Mouse (Mus musculus): ENCODE measurements at regions not wholly inside any gene's neighbourhood (a gene's known extent, or its start where the extent isn't known, plus 50 kb on each side); places are given as distances from the start of the nearest gene placed in this dataset.

DNA sequence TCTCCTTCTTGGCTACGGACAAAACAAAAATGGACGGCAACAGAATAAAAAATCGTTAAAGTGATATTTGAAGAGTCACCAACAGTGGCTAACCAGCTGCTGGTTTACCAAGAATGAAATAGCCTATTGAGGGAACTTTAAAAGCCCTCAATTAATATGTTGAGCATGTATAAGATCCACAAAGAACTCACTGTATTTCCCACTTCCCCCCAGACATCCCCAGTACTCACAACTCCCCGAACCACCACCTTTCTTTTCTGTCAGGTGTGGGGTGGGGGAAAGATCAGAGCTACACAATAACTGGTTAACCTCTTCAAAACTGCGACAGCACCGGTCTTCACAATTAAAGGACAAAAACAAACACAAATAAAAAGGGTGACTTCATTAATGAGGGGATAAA is 245.5 kb upstream of the Pmfbp1 start:
- Histone ChIP-seq H3K36me3 (no peaks in the 10 kb centered on the region), H3K4me1 (0 out of 2 replicates have a peak, but pooled peaks cover 6% of the 10 kb centered on the region), H3K27me3 (no peaks in the 10 kb centered on the region), H3K27ac (no peak overlapping the region), H3K4me2 (no peak overlapping the region), H3K9ac (no peak overlapping the region), H3K4me3 (no peak overlapping the region), H3K9me3 (no peaks in the 10 kb centered on the region)
- ATAC-seq (ENCODE audit: insufficient number of reproducible peaks, insufficient read depth, low FRiP score, low TSS enrichment, low read depth), result no peak
- 81% methylated on average over 6 of the region's 6 CpGs for WGBS

DNA sequence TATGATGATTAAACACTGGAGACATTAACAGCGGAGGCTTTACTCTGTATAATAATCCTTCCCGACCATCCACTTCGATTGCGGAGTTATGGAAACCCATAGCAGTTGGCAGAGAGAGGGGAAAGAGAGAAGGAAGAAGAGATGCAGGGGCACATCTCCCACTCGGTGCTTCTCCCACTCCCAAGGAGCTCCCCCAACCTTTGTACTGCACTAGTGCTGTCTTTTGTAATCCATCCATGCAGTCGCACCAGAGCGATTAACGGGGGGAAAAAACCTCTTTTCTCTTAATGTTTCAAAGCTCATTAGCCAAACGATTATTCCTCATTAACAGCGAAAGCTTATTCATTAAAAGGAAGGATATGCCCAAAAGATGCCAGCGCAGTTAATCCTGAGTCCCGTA is 244.6 kb upstream of the Pmfbp1 start:
- H3K4me1 ChIP-seq, result 0 out of 2 replicates have a peak, but pooled peaks cover 6% of the 10 kb centered on the region
- no peak for ATAC-seq (ENCODE audit: insufficient number of reproducible peaks, insufficient read depth, low FRiP score, low TSS enrichment, low read depth)
- 89% methylated on average over 12 of the region's 12 CpGs for WGBS
- H3K36me3 ChIP-seq, result no peaks in the 10 kb centered on the region
- no peaks in the 10 kb centered on the region for H3K27me3 ChIP-seq
- no peak overlapping the region for H3K4me2 ChIP-seq
- no peak overlapping the region for H3K4me3 ChIP-seq
- no peak overlapping the region for H3K27ac ChIP-seq
- no peak overlapping the region for H3K9ac ChIP-seq
- H3K9me3 ChIP-seq, result no peaks in the 10 kb centered on the region

DNA sequence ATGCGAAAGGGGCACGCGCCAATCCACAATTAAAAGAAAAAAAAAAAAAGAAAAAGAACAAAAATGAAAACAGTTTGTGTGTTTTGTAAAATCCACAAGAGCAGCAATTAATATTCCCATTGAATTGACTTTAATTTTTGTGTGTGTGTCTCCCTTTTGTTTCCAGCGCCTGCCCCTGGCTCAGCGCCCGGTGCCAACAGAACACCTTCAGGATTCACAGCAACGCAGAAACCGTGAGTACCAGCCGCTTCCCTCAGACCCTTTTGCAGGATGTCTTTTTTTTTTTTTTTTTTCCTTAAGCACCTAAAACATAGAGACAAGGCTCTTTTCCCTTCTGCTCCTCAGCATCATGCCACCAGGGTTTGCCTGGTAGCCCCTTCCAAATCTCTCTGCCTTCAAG is 244.1 kb upstream of the Pmfbp1 start:
- H3K9me3 ChIP-seq, result no peaks in the 10 kb centered on the region
- ATAC-seq (ENCODE audit: insufficient number of reproducible peaks, insufficient read depth, low FRiP score, low TSS enrichment, low read depth), result no peak
- H3K4me3 ChIP-seq, result no peak overlapping the region
- H3K9ac ChIP-seq, result no peak overlapping the region
- no peaks in the 10 kb centered on the region for H3K36me3 ChIP-seq
- no peak overlapping the region for H3K4me2 ChIP-seq
- H3K4me1 ChIP-seq, result 0 out of 2 replicates have a peak, but pooled peaks cover 6% of the 10 kb centered on the region
- no peaks in the 10 kb centered on the region for H3K27me3 ChIP-seq
- 87% methylated on average over 9 of the region's 9 CpGs for WGBS
- H3K27ac ChIP-seq, result no peak overlapping the region

DNA sequence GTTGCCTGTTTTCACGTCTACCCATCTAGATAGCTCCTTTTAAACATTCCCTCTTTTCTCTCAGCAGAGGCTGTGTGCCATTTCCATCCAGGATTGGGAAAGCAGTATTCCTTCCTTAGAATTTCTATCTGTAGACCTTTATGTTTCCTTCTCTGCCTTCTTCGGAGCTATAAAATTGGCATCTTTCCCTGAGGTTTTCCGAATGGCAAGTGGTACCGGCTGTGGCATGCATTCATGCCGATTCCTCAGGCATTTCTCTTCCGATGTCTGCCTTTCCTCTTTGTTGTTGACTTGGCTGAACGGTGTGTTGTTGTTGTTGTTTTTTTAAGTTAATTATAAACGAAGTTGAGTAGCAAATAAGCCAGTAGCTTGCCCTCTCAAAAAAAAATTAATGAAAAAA is 243.3 kb upstream of the Pmfbp1 start:
- WGBS, result 69% methylated on average over 8 of the region's 8 CpGs
- 0 out of 2 replicates have a peak, but pooled peaks cover 6% of the 10 kb centered on the region for H3K4me1 ChIP-seq
- H3K4me2 ChIP-seq, result no peak overlapping the region
- H3K27me3 ChIP-seq, result no peaks in the 10 kb centered on the region
- H3K9ac ChIP-seq, result no peak overlapping the region
- no peaks in the 10 kb centered on the region for H3K36me3 ChIP-seq
- no peak overlapping the region for H3K27ac ChIP-seq
- H3K9me3 ChIP-seq, result peaks cover 5% of the 10 kb centered on the region; the same call in 1 of the 2 replicates
- ATAC-seq (ENCODE audit: insufficient number of reproducible peaks, insufficient read depth, low FRiP score, low TSS enrichment, low read depth), result no peak
- H3K4me3 ChIP-seq, result no peak overlapping the region

DNA sequence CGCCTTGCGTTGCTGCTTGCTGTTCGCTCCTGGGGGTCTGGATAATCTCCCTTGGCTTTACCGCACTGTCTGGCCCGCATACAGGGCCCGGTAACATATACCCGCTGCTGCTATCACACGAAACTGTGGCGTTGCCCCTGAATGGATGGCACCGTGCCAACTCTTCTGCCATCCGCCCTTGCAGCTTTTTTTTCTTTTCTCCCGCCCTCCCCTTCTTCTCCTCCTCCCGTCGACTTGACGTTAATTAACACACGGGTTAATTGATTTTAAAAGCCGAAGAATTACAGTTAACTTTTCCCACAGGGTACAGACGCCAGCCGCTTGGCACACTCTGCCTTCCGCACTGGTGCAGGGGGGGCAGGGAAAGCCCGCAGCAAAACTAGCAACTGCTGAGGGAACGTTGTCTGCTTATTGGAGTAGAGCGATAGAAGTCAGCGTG is 242.4 kb upstream of the Pmfbp1 start:
- H3K9ac ChIP-seq, result no peak overlapping the region
- ATAC-seq (ENCODE audit: insufficient number of reproducible peaks, insufficient read depth, low FRiP score, low TSS enrichment, low read depth), result no peak
- no peak overlapping the region; the same call in 1 of the 2 replicates for H3K4me3 ChIP-seq

DNA sequence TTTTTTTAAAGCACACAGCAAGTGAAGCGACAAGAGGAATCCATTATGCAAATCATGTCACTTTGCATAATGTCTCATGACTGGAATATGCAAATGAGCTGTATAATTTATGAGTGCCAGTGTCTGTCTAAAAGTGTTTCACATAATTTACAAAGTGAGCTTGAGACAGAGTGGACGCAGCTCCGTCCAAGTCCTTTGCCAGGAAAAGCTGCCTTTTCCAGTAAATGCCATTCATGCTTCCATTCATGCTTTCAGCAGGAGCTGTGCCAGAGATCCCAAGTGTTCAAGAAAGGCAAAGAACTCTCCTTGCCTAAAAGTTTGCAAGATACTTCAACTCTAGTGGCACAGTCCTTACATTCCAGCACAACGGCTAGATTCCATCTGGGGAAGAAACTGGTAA is 241.4 kb upstream of the Pmfbp1 start:
- Histone ChIP-seq H3K4me3 (no peak overlapping the region), H3K4me1 (0 out of 2 replicates have a peak, but pooled peaks cover 6% of the 10 kb centered on the region), H3K36me3 (no peaks in the 10 kb centered on the region), H3K4me2 (no peak overlapping the region), H3K9ac (no peak overlapping the region), H3K27me3 (no peaks in the 10 kb centered on the region), H3K27ac (no peak overlapping the region), H3K9me3 (peaks cover 5% of the 10 kb centered on the region; the same call in 1 of the 2 replicates)
- 70% methylated on average over 4 of the region's 4 CpGs for WGBS
- ATAC-seq (ENCODE audit: insufficient number of reproducible peaks, insufficient read depth, low FRiP score, low TSS enrichment, low read depth), result no peak

More for the DNA sequence above, 242.4 kb upstream of the Pmfbp1 start:
- peaks cover 5% of the 10 kb centered on the region; the same call in 1 of the 2 replicates for H3K9me3 ChIP-seq
- no peak overlapping the region for H3K27ac ChIP-seq
- WGBS, result 78% methylated on average over 24 of the region's 24 CpGs
- peak overlapping the region; percentile 27 for H3K4me2 ChIP-seq
- no peaks in the 10 kb centered on the region for H3K36me3 ChIP-seq
- 0 out of 2 replicates have a peak, but pooled peaks cover 6% of the 10 kb centered on the region for H3K4me1 ChIP-seq
- no peaks in the 10 kb centered on the region for H3K27me3 ChIP-seq

DNA sequence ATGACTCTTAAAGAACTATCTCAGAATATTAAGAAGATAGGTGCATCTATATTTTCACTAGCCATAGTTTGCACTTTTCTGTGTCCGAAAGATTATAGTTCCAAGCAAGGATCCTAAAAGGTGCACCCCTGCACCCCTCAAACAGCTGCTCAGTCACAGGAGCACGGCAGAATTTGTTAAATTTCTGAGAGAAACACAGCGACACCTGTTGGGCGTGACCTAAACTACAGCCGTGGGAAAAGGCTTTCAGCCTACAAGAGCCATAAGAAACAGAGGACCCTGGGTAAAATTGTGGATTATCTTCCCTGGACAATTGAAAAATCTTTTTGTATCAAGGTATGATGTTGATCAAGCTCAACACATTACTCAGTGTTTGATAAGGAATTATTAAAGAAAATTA is 214.7 kb upstream of the Pmfbp1 start:
- H3K27ac ChIP-seq, result no peak overlapping the region
- no peaks in the 10 kb centered on the region for H3K9me3 ChIP-seq
- no peaks in the 10 kb centered on the region for H3K36me3 ChIP-seq
- no peaks in the 10 kb centered on the region for H3K27me3 ChIP-seq
- ATAC-seq (ENCODE audit: insufficient number of reproducible peaks, insufficient read depth, low FRiP score, low TSS enrichment, low read depth), result no peak
- 12% methylated on average over 5 of the region's 5 CpGs for WGBS
- H3K4me1 ChIP-seq, result no peaks in the 10 kb centered on the region
- H3K4me2 ChIP-seq, result no peak overlapping the region
- no peak overlapping the region for H3K9ac ChIP-seq
- no peak overlapping the region for H3K4me3 ChIP-seq

DNA sequence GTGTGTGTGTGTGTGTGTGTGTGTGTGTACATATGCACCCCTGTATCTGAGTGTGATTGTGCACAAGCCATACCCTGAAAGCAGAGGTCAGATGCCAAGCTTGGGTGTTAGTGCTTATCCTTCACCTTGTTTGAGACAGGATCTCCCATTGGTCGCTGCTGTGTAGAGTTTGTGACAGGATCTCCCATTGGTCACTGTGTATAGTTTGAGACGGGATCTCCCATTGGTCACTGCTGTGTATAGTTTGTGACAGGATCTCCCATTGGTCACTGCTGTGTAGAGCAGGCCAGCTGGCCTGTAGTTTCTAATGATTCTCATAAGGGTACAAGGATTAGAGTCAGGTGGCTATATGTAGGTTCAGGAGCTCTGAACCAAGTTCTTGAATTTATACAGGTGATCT is 213.3 kb upstream of the Pmfbp1 start:
- no peak overlapping the region for H3K4me2 ChIP-seq
- H3K9ac ChIP-seq, result no peak overlapping the region
- no peak overlapping the region for H3K27ac ChIP-seq
- H3K4me1 ChIP-seq, result no peaks in the 10 kb centered on the region
- ATAC-seq (ENCODE audit: insufficient number of reproducible peaks, insufficient read depth, low FRiP score, low TSS enrichment, low read depth), result no peak
- no peak overlapping the region for H3K4me3 ChIP-seq
- 85% methylated on average over 2 of the region's 2 CpGs for WGBS
- no peaks in the 10 kb centered on the region for H3K9me3 ChIP-seq
- no peaks in the 10 kb centered on the region for H3K27me3 ChIP-seq
- H3K36me3 ChIP-seq, result no peaks in the 10 kb centered on the region

DNA sequence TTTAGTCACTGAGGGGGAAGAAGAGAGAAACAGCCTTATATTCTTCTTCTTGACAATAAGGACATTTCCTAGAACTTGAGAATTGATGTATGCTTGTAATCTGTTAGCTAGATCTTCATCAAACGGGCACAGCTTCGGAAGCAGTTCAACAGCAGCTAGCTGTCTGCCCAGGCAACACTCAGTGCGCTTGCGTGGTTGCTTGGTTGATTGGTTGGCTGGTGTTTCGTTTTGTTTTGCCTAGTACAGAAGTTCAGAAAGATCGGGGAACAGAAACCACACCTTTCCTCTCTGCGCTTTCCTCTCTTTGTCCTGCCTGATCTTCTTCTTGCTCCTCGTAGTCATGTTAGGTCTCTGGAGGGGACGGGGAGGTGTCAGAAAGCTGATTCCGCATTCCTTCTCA is 212.2 kb upstream of the Pmfbp1 start:
- no peak overlapping the region for H3K9ac ChIP-seq
- H3K36me3 ChIP-seq, result no peaks in the 10 kb centered on the region
- 80% methylated on average over 10 of the region's 10 CpGs for WGBS
- H3K9me3 ChIP-seq, result no peaks in the 10 kb centered on the region
- H3K27me3 ChIP-seq, result no peaks in the 10 kb centered on the region
- no peak for ATAC-seq (ENCODE audit: insufficient number of reproducible peaks, insufficient read depth, low FRiP score, low TSS enrichment, low read depth)
- no peak overlapping the region for H3K4me2 ChIP-seq
- no peak overlapping the region for H3K4me3 ChIP-seq
- no peak overlapping the region for H3K27ac ChIP-seq
- H3K4me1 ChIP-seq, result no peaks in the 10 kb centered on the region

DNA sequence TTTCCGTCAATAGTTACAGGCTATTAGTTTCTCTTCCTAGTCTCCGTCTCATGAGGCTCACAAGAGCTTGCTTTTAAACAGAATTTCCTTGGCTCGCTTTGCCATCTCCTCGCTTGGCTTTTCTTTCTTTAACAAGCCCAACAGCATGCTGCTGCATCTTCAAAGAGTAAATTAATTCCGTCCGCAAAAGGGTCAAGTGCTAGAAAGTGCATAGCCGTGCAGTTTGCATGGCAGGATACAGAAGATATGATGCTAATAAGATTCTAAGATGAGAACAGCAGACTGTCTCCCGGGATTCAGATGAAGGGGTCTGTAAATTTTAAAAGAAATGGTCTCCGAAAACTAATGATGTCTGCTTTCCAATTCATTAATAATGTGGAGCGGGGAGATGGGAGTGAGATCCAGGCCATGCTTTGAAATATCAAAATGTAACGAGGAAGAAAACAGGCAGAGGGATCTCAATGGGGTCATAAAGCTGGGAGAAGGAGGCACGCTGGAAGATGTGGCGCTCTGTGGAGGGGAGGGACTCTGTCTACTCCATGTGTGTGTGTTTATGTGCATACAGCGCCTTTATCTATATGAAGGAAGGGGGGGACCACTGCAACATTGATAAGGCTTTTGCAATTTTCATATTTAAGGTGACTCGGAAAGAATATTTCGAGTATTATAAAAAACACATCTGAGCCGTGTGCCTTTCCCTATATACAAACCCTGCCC is 183.0 kb upstream of the Pmfbp1 start:
- no peak overlapping the region for H3K27ac ChIP-seq
- peaks cover 21% of the 10 kb centered on the region; the same call in 1 of the 2 replicates for H3K4me1 ChIP-seq
- WGBS, result 64% methylated on average over 17 of the region's 17 CpGs
- H3K9ac ChIP-seq, result no peak overlapping the region
- no peaks in the 10 kb centered on the region for H3K36me3 ChIP-seq
- no peak overlapping the region for H3K4me3 ChIP-seq
- H3K27me3 ChIP-seq, result no peaks in the 10 kb centered on the region
- H3K9me3 ChIP-seq, result no peaks in the 10 kb centered on the region
- no peak for ATAC-seq (ENCODE audit: insufficient number of reproducible peaks, insufficient read depth, low FRiP score, low TSS enrichment, low read depth)
- no peak overlapping the region for H3K4me2 ChIP-seq

DNA sequence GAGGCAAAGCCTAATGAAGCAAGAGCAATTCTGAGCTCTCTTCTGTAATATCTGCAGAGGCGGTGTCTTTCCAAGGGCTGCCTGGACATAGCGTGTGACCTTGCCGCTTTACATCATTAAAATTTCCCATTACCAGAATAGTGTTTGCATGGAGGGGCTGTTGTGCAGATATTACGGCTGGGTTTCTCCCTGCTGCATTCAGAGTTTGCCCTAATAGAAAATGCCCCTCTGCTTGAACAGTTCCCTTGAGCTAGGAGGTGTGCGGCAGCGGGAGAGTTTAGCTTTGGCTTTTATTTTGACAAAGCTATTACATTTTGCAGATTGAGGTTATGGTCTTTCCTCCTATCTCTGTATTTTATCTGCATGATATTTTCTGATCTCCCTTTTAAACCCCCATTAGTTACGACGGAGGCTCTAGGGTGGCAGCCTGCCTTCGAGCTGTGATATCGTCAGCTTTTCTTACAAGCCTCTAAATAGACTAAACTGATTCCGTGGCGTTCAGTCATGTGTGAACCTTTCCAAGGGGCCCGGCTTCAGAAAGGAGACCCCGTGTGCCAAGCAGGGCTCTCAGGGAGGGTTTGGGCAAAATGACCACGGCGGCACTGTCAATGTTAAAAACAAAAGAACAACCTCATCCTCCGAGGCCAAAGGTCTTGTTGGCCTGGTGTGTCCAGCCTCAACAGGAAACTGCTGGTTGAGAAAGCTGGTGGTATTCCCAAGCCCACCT is 182.2 kb upstream of the Pmfbp1 start:
- ATAC-seq (ENCODE audit: insufficient number of reproducible peaks, insufficient read depth, low FRiP score, low TSS enrichment, low read depth), result no peak
- no peaks in the 10 kb centered on the region for H3K9me3 ChIP-seq
- no peak overlapping the region for H3K27ac ChIP-seq
- no peak overlapping the region for H3K4me3 ChIP-seq
- H3K4me2 ChIP-seq, result peak overlapping the region; percentile 27; the same call in 1 of the 2 replicates
- WGBS, result 42% methylated on average over 17 of the region's 17 CpGs
- H3K4me1 ChIP-seq, result peaks cover 21% of the 10 kb centered on the region; the same call in 1 of the 2 replicates
- no peaks in the 10 kb centered on the region for H3K36me3 ChIP-seq
- no peaks in the 10 kb centered on the region for H3K27me3 ChIP-seq
- no peak overlapping the region for H3K9ac ChIP-seq

DNA sequence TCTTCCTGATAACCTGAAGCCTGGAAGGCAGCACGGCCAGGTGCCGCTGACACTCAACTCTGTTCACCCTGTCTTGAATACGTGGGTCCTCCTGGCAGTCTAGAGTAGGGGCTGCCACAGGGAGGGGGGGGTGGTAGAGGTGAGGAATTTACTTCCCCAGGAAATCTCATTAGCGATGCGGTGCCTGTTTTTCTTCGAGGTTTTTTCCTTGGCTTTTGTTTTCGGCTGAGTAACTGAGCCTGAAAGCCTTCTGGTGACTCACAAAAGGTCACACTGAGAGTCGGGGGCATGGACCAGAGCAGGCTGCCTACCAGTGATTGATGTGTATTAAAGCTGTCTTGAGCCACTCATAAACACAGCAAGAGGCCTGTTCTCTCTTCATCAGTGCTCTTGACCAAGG is 181.1 kb upstream of the Pmfbp1 start:
- ATAC-seq (ENCODE audit: insufficient number of reproducible peaks, insufficient read depth, low FRiP score, low TSS enrichment, low read depth), result no peak
- no peaks in the 10 kb centered on the region for H3K9me3 ChIP-seq
- 19% methylated on average over 8 of the region's 8 CpGs for WGBS
- no peaks in the 10 kb centered on the region for H3K27me3 ChIP-seq
- H3K27ac ChIP-seq, result no peak overlapping the region
- H3K4me2 ChIP-seq, result no peak overlapping the region
- no peak overlapping the region for H3K4me3 ChIP-seq
- H3K4me1 ChIP-seq, result peaks cover 21% of the 10 kb centered on the region; the same call in 1 of the 2 replicates
- H3K9ac ChIP-seq, result no peak overlapping the region
- no peaks in the 10 kb centered on the region for H3K36me3 ChIP-seq

Measured in embryonic facial prominence, embryonic 13.5 days (tissue).